Mouse (Mus musculus): Measurements from ENCODE around the gene Tex13c3. TPM values are rescaled to one million over a fixed set of nuclear protein-coding genes. Genes with fewer than 3 reads are reported as not detected.

Gene Tex13c3
- polyA plus RNA-seq (2015; fragmentation: Illumina TruSeq; extraction: RNeasy Lipid Tissue Mini Kit (QIAGEN cat#74804); ENCODE audit: insufficient read depth, low replicate concordance), result not detected

DNA sequence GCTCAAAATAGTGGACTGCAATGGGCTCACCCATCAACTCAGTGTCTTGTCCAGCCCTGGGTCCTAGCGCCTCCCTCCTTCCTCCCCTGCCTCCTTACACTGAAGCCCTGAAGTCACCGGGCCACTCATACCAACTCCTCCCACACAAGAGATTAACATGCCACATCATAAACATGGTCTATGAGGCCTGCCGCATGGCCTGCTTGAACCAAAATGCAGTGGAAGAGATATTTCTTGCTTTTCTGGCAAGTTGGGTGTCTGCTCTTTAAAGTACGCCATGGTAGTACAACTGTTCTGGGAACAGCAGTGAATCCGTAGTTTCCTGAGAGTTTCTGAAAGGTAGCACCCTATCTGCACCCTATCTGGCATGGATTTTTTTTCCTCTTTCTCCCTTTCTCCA, at the start of gene Tex13c3:
TSS of gene Tex13c3 (minus strand) at position 101 of the 400 bp plus-strand sequence.

Measured in spleen, adult 10 weeks (tissue).